Mouse (Mus musculus): ENCODE measurements around the gene Ccdc184.
A peak's percentile ranks its signal among the peaks of the same experiment; 100 is the strongest.

Ccdc184 gene

GRCm38 (mm10) chr15:98166963-98167644, at the start of gene Ccdc184:
Ccdc184 (plus strand) TSS chr15:98167158.
- DNase-seq (ENCODE audit: low read depth, low spot score), result no peak

DNA sequence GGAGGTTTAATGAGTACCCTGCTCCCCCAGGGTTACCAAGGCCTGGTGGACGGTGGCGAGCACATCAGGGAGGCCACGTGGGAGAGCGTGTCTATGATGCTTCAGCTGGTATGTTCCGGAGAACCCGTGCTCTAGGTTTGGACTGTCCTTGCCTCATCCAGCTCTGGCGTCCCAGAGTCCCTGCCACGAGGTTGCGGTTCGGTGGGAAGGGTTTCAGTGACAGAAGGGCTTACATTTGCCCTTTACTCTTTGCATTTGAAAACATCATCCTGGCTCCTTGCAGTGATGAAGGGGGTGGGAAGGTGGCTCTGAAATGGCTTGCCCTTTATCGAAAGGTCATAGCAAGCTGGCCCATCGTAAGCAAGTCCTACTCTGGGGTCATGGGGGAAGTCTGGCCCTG, 47.6 kb upstream of the Ccdc184 start:
- DNase-seq (ENCODE audit: low read depth, low spot score), result no peak

DNA sequence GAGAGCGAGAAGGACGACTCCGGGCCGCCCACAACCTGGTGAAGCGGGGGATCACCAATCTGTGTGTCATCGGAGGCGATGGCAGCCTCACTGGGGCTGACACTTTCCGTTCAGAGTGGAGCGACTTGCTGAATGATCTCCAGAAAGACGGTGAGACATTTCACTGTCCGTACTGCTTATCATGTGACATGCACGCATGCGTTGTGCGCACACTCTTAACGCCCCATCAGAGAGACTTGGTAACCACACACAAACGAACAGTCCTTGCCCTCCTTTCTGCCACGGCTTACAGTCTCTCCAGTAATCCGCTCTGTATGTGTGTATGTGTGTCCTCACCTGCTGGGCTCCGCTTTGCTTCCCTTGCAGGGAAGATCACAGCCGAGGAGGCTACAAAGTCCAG, 46.1 kb upstream of the Ccdc184 start:
- no peak for DNase-seq (ENCODE audit: low read depth, low spot score)

DNA sequence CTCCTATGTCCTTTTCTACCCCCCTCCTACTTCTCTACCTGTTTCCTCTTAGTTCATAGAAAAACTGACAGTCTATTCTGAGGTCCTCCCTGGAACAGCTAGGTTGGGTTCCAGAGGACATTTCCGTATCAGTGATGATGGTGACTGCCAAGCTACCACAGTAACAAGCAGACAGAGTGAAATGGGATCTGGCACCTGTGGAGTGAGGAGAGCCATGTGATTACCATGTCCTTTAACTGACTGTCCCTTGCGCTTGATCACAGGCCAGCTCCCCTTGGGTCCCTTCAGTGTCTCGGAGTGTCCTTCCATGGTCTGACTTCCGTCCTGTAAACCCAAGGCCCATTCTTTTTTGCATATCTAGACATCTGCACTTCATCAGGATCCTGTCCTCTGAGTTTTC, 36.0 kb upstream of the Ccdc184 start:
- no peak for DNase-seq (ENCODE audit: low read depth, low spot score)

DNA sequence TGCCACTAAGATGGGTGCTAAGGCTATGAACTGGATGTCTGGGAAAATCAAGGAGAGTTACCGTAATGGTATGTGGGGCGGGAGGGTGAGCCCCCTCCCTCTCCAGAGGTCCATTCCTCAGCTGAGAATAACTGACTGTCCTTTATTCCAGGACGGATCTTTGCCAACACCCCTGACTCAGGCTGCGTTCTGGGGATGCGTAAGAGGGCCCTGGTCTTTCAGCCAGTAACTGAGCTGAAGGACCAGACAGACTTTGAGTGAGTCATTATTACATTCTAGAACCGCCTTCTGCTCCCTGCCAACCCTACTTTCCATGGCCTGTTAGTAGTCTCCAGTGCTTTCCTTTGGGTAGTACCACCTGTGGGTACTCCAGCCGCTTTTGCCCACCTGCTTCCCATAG, 35.5 kb upstream of the Ccdc184 start:
- no peak for DNase-seq (ENCODE audit: low read depth, low spot score)

- no peak for DNase-seq (ENCODE audit: low read depth, low spot score)
These were observed 34.9 kb upstream of the Ccdc184 start for GRCm38 (mm10) chr15:98131942-98132655.

DNA sequence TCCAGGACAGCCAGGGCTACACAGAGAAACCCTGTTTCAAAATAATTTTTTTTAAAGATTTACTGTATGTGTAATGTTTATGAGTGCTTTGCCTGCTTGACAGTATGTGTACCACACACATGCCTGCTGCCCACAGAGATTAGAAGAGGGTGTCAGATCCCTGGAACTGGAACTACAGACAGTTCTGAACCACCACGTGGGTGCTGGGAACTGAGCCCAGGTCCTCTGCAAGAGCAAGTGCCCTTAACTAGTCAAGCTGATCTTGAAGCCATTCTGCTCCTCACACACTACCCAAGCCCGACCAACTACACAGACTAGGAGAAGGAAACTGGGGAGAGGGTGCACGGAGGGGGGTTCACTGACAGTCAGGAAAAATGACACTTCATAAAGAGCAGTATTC, 33.5 kb upstream of the Ccdc184 start:
- no peak for DNase-seq (ENCODE audit: low read depth, low spot score)

DNA sequence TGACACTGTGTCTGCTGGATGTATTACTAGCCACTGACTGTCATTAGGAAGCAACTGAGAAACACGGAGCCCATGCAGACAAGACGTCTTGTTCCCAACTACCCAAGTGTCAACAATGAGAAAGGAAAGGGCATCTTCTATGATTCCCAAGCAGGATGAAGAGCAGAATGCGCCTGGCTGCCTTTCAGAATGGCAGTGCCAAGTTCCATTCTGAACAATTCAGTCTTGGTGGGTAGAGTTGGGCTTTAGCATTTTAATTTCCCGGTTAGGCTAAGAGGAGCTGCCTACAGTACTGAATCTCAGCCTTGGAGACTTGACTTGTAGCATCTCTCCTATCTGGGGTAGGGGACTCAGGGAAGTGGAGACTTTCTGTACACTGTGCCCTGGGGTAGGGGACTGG, 32.9 kb upstream of the Ccdc184 start:
- no peak for DNase-seq (ENCODE audit: low read depth, low spot score)

- DNase-seq (ENCODE audit: low read depth, low spot score), result no peak
These were observed 32.3 kb upstream of the Ccdc184 start for GRCm38 (mm10) chr15:98134666-98135065.

DNA sequence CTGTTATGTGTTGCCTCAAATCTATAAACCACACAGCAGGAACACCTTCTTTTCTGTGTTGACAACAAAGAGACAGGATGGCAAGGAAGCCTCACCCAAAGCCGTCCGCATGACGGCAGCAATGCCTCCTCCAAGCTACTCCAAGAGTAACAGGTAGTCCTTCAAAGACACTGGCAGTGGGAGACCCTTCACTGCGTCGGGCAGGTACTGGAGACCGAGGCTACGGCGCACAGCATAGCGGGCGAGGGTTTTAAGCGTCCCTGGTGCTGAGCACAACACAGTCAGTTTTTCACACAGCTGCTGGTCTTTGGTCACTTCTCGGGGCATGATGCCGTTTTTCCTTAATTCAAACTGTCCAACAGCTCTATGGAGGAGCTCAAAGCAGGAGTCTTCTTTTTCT, 31.3 kb upstream of the Ccdc184 start:
- no peak for DNase-seq (ENCODE audit: low read depth, low spot score)

- DNase-seq (ENCODE audit: low read depth, low spot score), result no peak
These were observed 30.1 kb upstream of the Ccdc184 start for GRCm38 (mm10) chr15:98136871-98137270.

DNA sequence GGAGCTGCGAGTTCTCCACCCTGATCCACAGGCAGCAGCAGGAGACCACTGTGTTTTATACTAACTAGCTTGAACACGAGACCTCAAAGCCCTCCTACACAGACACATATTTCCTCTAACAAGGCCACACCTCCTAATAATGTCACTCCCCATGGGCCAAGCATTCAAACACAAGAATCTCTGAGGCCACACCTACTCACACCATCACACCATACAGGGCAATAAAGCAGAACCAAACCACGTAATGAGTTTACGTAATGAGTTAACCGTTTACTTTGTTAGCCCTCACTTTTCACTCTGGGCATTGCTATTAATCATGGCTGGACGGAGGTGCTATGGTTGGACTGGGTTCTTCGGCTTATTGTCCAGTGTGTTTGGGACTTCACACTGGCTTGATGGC, 27.2 kb upstream of the Ccdc184 start:
- no peak for DNase-seq (ENCODE audit: low read depth, low spot score)

GRCm38 (mm10) chr15:98140809-98141208, 26.1 kb upstream of the Ccdc184 start:
- no peak for DNase-seq (ENCODE audit: low read depth, low spot score)

DNA sequence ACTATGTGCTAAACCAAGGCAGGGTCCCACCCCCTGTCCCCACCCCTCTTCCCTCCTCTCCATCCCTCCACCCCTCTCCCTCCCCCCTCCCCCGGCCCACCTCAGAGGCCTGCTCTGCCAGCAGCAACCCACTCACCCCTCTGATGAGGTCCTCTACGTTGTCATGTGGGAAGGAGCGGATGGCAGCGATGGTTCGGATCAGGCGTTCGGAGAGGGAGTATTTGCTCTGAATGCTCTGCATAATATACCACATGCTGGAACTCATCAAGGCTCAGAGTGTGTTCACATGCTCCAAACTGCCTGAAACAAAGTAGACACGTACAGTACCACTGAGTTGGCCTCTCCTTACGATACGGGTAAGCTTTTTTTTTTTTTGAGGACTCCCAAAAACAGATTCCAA, 24.4 kb upstream of the Ccdc184 start:
- no peak for DNase-seq (ENCODE audit: low read depth, low spot score)

DNA sequence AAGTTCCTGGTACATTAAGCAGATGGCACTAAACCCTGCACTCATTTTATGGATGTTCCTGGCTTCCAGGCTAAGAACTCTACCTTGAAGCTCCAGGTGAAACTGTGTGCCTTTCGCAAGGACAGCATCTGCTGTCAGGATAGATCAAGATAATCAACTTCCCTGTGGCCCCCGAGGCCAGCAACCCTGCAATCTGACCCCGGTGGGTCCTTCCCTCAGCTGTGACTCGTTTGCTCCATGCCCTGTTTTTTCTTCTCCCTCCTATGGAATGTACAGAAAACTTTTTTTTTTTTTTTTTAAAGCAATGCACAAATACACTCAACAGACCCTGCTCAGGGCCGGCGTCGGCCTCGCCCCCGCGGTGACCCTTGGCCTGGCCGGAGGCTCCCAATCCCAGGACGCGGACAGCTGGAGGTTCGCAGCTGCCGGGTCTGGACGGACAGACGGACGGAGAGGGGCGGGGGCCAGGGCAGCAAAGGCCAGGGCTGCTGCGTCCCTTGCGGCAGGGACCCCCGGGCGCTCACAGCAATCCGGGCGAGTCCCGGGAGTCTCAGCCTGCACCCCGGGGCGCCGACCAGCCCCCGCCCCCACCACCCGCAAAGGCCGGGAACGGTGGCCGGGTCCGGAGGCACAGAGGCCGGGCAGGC, 22.0 kb upstream of the Ccdc184 start:
- DNase-seq (ENCODE audit: low read depth, low spot score), result peak; percentile 23

DNA sequence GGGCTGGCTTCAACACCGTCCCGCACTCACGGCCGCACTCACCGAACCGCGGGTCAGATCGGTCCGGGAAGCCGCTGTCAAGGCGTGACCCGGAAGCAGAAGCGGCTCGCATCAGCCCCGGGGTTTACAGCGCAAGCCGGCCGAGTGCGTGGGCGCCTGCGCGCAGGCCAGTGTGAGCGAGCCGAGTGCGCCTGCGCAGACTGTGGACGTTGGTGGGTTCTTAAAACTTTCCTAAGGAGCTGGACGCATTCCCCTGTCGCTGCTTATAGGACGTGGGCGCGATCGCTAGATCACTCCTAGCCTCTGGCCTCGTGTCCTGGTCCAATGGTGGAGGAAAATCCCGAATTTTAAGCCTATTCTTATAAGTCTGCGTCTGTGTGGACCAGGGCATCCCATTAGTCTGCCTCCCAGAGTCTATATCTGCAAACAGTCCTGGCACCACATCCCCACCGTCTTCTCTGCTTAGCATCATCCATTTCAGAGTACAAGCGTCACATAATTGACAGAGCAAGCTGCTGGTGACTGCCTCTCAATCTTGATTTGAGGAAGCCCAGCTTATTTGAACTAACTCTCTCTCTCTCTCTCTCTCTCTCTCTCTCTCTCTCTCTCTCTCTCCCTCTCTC, 21.3 kb upstream of the Ccdc184 start:
- DNase-seq (ENCODE audit: low read depth, low spot score), result peak; percentile 96

- DNase-seq (ENCODE audit: low read depth, low spot score), result no peak
These were observed 18.6 kb upstream of the Ccdc184 start for GRCm38 (mm10) chr15:98148356-98148755.

GRCm38 (mm10) chr15:98149166-98149602, 17.8 kb upstream of the Ccdc184 start:
- DNase-seq (ENCODE audit: low read depth, low spot score), result no peak

DNA sequence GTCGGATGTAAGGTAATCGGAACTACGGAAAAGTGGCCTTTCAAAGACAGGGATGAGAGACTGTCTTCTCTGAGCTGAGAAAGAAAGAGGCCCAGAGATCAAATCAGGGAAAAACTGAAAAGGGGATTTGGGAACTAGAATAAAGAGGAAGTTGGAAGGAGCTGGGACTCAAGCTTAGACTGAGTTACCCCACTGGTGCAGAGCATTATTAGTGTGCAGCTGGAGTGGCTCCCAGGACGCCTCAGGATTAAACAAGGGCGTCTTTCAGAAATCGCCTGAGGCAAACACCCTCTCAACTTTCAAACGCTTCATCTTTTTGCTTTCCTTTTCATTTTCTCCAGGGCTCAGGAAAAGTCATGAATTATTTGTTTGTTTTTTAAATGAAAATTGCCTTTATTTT, 14.0 kb upstream of the Ccdc184 start:
- DNase-seq (ENCODE audit: low read depth, low spot score), result no peak

- peak; percentile 52 for DNase-seq (ENCODE audit: low read depth, low spot score)
These were observed 13.3 kb upstream of the Ccdc184 start for GRCm38 (mm10) chr15:98153625-98154024.

- DNase-seq (ENCODE audit: low read depth, low spot score), result no peak
These were observed 12.8 kb upstream of the Ccdc184 start for GRCm38 (mm10) chr15:98154146-98154545.

- DNase-seq (ENCODE audit: low read depth, low spot score), result no peak
These were observed 12.3 kb upstream of the Ccdc184 start for GRCm38 (mm10) chr15:98154631-98155030.

All from mesoderm, embryonic 11.5 days (tissue).